Comparison of ENCODE assay signal across 8 mouse cellular contexts in the genomic region with DNA sequence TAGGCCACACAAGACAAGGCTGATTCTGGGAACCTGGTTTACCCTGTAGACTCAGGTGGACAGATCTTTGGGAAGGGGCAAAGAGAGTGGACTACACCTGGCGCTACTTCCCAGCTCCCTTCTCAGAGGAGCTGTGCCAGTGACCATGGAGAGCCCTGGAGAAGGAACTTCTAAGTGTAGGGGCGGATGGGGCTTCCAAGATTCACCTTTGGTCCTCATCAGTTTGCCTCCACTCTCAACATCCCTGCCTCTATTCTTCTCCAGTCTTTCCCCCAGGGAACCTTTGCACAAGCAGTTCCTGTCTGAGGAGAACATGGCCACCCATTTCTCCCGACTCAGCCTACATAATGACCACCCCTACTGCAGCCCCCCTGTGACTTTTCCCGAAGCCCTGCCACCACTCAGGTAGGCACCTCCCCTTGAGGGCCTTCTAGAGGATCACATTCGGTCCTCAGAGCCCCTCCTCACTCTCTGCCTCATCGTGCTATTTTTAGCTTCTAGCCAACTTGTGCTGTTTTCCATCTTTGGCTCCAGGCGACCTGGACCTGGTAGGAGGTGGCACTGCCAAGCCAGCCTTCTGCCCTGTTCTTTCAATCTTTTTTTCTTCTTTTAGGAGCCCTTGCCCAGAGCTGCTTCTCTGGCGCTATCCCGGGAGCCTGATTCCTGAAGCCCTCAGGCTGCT. TPM values are rescaled to one million over a fixed set of nuclear protein-coding genes. Genes with fewer than 3 reads are reported as not detected.
DNase-seq lines count a peak whose midpoint lies in the region; ATAC-seq and TF ChIP-seq lines count a peak whose summit lies in the region.

No protein-coding gene starts in this region.

- no peak for TF ChIP-seq RAD21 in MEL (IDR thresholded peaks at IDR 0.05; ENCODE audit: low read depth, low read length)

- H3K4me3 ChIP-seq in MEL (ENCODE audit: control insufficient read depth in 1 of 2, insufficient read depth in 1 of 2, low read depth in 2 of 2, low read length in 2 of 2), result peak overlapping the region; percentile 70 to 78
- H3K4me3 ChIP-seq in embryonic facial prominence, embryonic 15.5 days (replicated peaks), result peak overlapping the region; percentile 73
- peak overlapping the region; percentile 58 for H3K4me3 ChIP-seq in hindbrain, embryonic 13.5 days

- H3K27ac ChIP-seq in MEL (ENCODE audit: control insufficient read depth, low read depth, low read length), result no peak overlapping the region
- peak overlapping the region; percentile 86 for H3K27ac ChIP-seq in embryonic facial prominence, embryonic 15.5 days (replicated peaks)
- peak overlapping the region; percentile 90 for H3K27ac ChIP-seq in hindbrain, embryonic 13.5 days

- H3K36me3 ChIP-seq in MEL (ENCODE audit: control insufficient read depth in 1 of 2, insufficient read depth in 2 of 2, low read length in 2 of 2), result peaks cover 0 to 15% of the 10 kb centered on the region in 2 experiments; a peak in 2 of 4 replicates
- H3K36me3 ChIP-seq in embryonic facial prominence, embryonic 15.5 days, result peaks cover 12% of the 10 kb centered on the region
- peaks cover 13% of the 10 kb centered on the region for H3K36me3 ChIP-seq in hindbrain, embryonic 13.5 days

- 23% methylated on average over 9 of the region's 9 CpGs for WGBS in embryonic facial prominence, embryonic 15.5 days
- WGBS in hindbrain, embryonic 13.5 days, result 46% methylated on average over 9 of the region's 9 CpGs

- ATAC-seq in embryonic facial prominence, embryonic 15.5 days (ENCODE audit: insufficient number of reproducible peaks, low FRiP score, low TSS enrichment, low read depth), result no peak
- ATAC-seq in hindbrain, embryonic 13.5 days (ENCODE audit: low FRiP score), result no peak

- TF ChIP-seq POLR2A in MEL (IDR thresholded peaks at IDR 0.05; ENCODE audit: control insufficient read depth in 1 of 2, insufficient read depth in 1 of 2, low read depth in 1 of 2, low read length in 2 of 2, poor library complexity in 1 of 2), result no peak

- TF ChIP-seq EP300 in MEL (IDR thresholded peaks at IDR 0.05; ENCODE audit: low read depth in 1 of 2, low read length in 2 of 2), result no peak

- peak; percentile 46 for DNase-seq in adrenal gland, adult 2 months
- DNase-seq in adrenal gland, adult 8-10 months, result no peak
- DNase-seq in MEL (ENCODE audit: low read depth, low spot score), result no peak
- peak; percentile 10 for DNase-seq in lung, postnatal 36 days
- no peak for DNase-seq in spleen, postnatal 14 days (ENCODE audit: low spot score in 2 of 2)
- no peak for DNase-seq in right cerebral cortex, postnatal 36 days (ENCODE audit: low spot score in 2 of 2)

- H3K79me2 ChIP-seq in MEL (ENCODE audit: control insufficient read depth, insufficient read depth, low read length, poor library complexity), result peaks cover 15% of the 10 kb centered on the region

- peak overlapping the region; percentile 97 for H3K4me2 ChIP-seq in embryonic facial prominence, embryonic 15.5 days (replicated peaks)
- H3K4me2 ChIP-seq in hindbrain, embryonic 13.5 days, result peak overlapping the region; percentile 74

- H3K4me1 ChIP-seq in MEL (ENCODE audit: control insufficient read depth in 1 of 2, insufficient read depth in 2 of 2, low read length in 2 of 2), result peaks cover 0 to 17% of the 10 kb centered on the region in 2 experiments
- H3K4me1 ChIP-seq in embryonic facial prominence, embryonic 15.5 days, result peaks cover 46% of the 10 kb centered on the region
- H3K4me1 ChIP-seq in hindbrain, embryonic 13.5 days (replicated peaks), result peaks cover 52% of the 10 kb centered on the region

- no peaks in the 10 kb centered on the region for H3K9me3 ChIP-seq in MEL (replicated peaks; ENCODE audit: insufficient read depth, low read length)
- no peaks in the 10 kb centered on the region for H3K9me3 ChIP-seq in embryonic facial prominence, embryonic 15.5 days (replicated peaks)
- no peaks in the 10 kb centered on the region for H3K9me3 ChIP-seq in hindbrain, embryonic 13.5 days

- no peaks in the 10 kb centered on the region for H3K27me3 ChIP-seq in MEL (ENCODE audit: control insufficient read depth in 1 of 2, insufficient read depth in 2 of 2, low read length in 2 of 2)
- peaks cover 13% of the 10 kb centered on the region for H3K27me3 ChIP-seq in embryonic facial prominence, embryonic 15.5 days
- peaks cover 49% of the 10 kb centered on the region for H3K27me3 ChIP-seq in hindbrain, embryonic 13.5 days

- no peak for TF ChIP-seq CTCF in MEL (IDR thresholded peaks at IDR 0.05 in 2 of 3, conservative IDR thresholded peaks at IDR 0.05 in 1 of 3; ENCODE audit: control insufficient read depth in 1 of 3, insufficient read depth in 1 of 3, low read depth in 2 of 3, low read length in 3 of 3, poor library complexity in 1 of 3, severe bottlenecking in 1 of 3)

- peak overlapping the region; percentile 52 for H3K9ac ChIP-seq in MEL (ENCODE audit: control insufficient read depth, low read depth, low read length, poor library complexity, severe bottlenecking)
- H3K9ac ChIP-seq in embryonic facial prominence, embryonic 15.5 days, result peak overlapping the region; percentile 59
- peak overlapping the region; percentile 79 for H3K9ac ChIP-seq in hindbrain, embryonic 13.5 days

TF ChIP-seq in MEL, 35 proteins besides CTCF, POLR2A, EP300 and RAD21 (continues in another document):
- no peak for TF ChIP-seq ELF1 (IDR thresholded peaks at IDR 0.05; ENCODE audit: low read depth, low read length)
- TF ChIP-seq TCF12 (IDR thresholded peaks at IDR 0.05; ENCODE audit: low read depth, low read length), result no peak
- TF ChIP-seq ZNF384 (IDR thresholded peaks at IDR 0.05; ENCODE audit: low read depth, low read length), result no peak
- no peak for TF ChIP-seq KAT2A (conservative IDR thresholded peaks at IDR 0.05; ENCODE audit: low read depth, low read length)
- TF ChIP-seq CHD2 (IDR thresholded peaks at IDR 0.05; ENCODE audit: low read length), result no peak
- TF ChIP-seq NRF1 (IDR thresholded peaks at IDR 0.05; ENCODE audit: insufficient read depth, low read depth, low read length, poor library complexity, severe bottlenecking), result no peak
- no peak for TF ChIP-seq SMC3 (IDR thresholded peaks at IDR 0.05; ENCODE audit: low read depth, low read length)
- TF ChIP-seq CHD1 (IDR thresholded peaks at IDR 0.05; ENCODE audit: low read depth, low read length), result no peak
- no peak for TF ChIP-seq ZC3H11A (IDR thresholded peaks at IDR 0.05; ENCODE audit: low read depth, low read length)
- TF ChIP-seq NELFE (IDR thresholded peaks at IDR 0.05; ENCODE audit: low read depth, low read length), result no peak
- no peak for TF ChIP-seq GABPA (IDR thresholded peaks at IDR 0.05; ENCODE audit: low read depth, low read length)

RNA-seq across cellular contexts. Expression of gene Thoc6, which starts 0.7 kb away (rescaled TPM):
- total RNA-seq in adrenal gland, adult 2 months (2021), result 10 to 100 TPM; 19.5 to 36.7 TPM
- 28.1 and 30.6 TPM in 2 replicates for polyA plus RNA-seq in adrenal gland, adult 2 months (2012; rRNA removed)
- total RNA-seq in adrenal gland, adult 8-10 months (2022), result 10 to 100 TPM; 24.7 to 28.3 (median 26.7) TPM
- 26.4 and 36.9 TPM in 2 replicates for total RNA-seq in MEL (2012; rRNA removed)
- polyA plus RNA-seq in MEL (2012; ENCODE audit: insufficient read depth in 1 of 2, insufficient read length in 2 of 2, low read depth in 1 of 2, low replicate concordance in 2 of 2, missing spikeins in 1 of 2), result 10 to 100 TPM in 1 of 2 experiments, not detected in 1; 62.9 TPM
- polyA plus RNA-seq in embryonic facial prominence, embryonic 15.5 days (2015; fragmentation: Nextera tagmentation; extraction: Ambion mirVana), result 42.2 and 42.9 TPM in 2 replicates
- 47.2 and 50.2 TPM in 2 replicates for polyA plus RNA-seq in hindbrain, embryonic 13.5 days (2015; fragmentation: Nextera tagmentation; extraction: Ambion mirVana)

RNA-seq across cellular contexts. Expression of gene Hcfc1r1, which starts 1.0 kb away (rescaled TPM):
- total RNA-seq in adrenal gland, adult 2 months (2021), result 100 to 1,000 TPM; 170 to 228 TPM
- 747 and 838 TPM in 2 replicates for polyA plus RNA-seq in adrenal gland, adult 2 months (2012; rRNA removed)
- total RNA-seq in adrenal gland, adult 8-10 months (2022), result 100 to 1,000 TPM; 136 to 169 (median 147) TPM
- total RNA-seq in MEL (2012; rRNA removed), result 11.0 and 15.6 TPM in 2 replicates
- polyA plus RNA-seq in MEL (2012; ENCODE audit: insufficient read depth in 1 of 2, insufficient read length in 2 of 2, low read depth in 1 of 2, low replicate concordance in 2 of 2, missing spikeins in 1 of 2), result 10 to 100 TPM in 1 of 2 experiments, not detected in 1; 81.6 TPM
- polyA plus RNA-seq in embryonic facial prominence, embryonic 15.5 days (2015; fragmentation: Nextera tagmentation; extraction: Ambion mirVana), result 95.7 and 102 TPM in 2 replicates
- polyA plus RNA-seq in hindbrain, embryonic 13.5 days (2015; fragmentation: Nextera tagmentation; extraction: Ambion mirVana), result 108 and 109 TPM in 2 replicates

RNA-seq across cellular contexts. Expression of gene Tnfrsf12a, which starts 2.9 kb away (rescaled TPM):
- total RNA-seq in adrenal gland, adult 2 months (2021), result 100 to 1,000 TPM; 147 to 270 TPM
- 83.4 and 96.8 TPM in 2 replicates for polyA plus RNA-seq in adrenal gland, adult 2 months (2012; rRNA removed)
- total RNA-seq in adrenal gland, adult 8-10 months (2022), result 100 to 1,000 TPM; 156 to 243 (median 195) TPM
- 15.4 and 18.8 TPM in 2 replicates for total RNA-seq in MEL (2012; rRNA removed)
- 10 to 100 TPM in 1 of 2 experiments, not detected in 1; 14.7 TPM for polyA plus RNA-seq in MEL (2012; ENCODE audit: insufficient read depth in 1 of 2, insufficient read length in 2 of 2, low read depth in 1 of 2, low replicate concordance in 2 of 2, missing spikeins in 1 of 2)
- polyA plus RNA-seq in embryonic facial prominence, embryonic 15.5 days (2015; fragmentation: Nextera tagmentation; extraction: Ambion mirVana), result 29.5 and 33.2 TPM in 2 replicates
- 2.7 and 3.4 TPM in 2 replicates for polyA plus RNA-seq in hindbrain, embryonic 13.5 days (2015; fragmentation: Nextera tagmentation; extraction: Ambion mirVana)

RNA-seq across cellular contexts. Expression of gene Cldn6, which starts 4.6 kb away (rescaled TPM):
- not detected for total RNA-seq in adrenal gland, adult 2 months (2021)
- not detected in 2 replicates for polyA plus RNA-seq in adrenal gland, adult 2 months (2012; rRNA removed)
- not detected for total RNA-seq in adrenal gland, adult 8-10 months (2022)
- not detected in 2 replicates for total RNA-seq in MEL (2012; rRNA removed)
- polyA plus RNA-seq in MEL (2012; ENCODE audit: insufficient read depth in 1 of 2, insufficient read length in 2 of 2, low read depth in 1 of 2, low replicate concordance in 2 of 2, missing spikeins in 1 of 2), result not detected
- 19.8 and 20.2 TPM in 2 replicates for polyA plus RNA-seq in embryonic facial prominence, embryonic 15.5 days (2015; fragmentation: Nextera tagmentation; extraction: Ambion mirVana)
- polyA plus RNA-seq in hindbrain, embryonic 13.5 days (2015; fragmentation: Nextera tagmentation; extraction: Ambion mirVana), result 0.61 and 0.85 TPM in 2 replicates

RNA-seq across cellular contexts. Expression of gene Cldn9, which starts 9.4 kb away (rescaled TPM):
- total RNA-seq in adrenal gland, adult 2 months (2021), result under 1 TPM in 1 of 2 experiments, not detected in 1; 0.21 TPM
- 0.09 and 0.13 TPM in 2 replicates for polyA plus RNA-seq in adrenal gland, adult 2 months (2012; rRNA removed)
- total RNA-seq in adrenal gland, adult 8-10 months (2022), result under 1 TPM in 2 of 4 experiments, not detected in 2; 0.17 to 0.38 TPM
- 0.19 and 0.26 TPM in 2 replicates for total RNA-seq in MEL (2012; rRNA removed)
- under 1 TPM in 1 of 2 experiments, not detected in 1; 0.18 TPM for polyA plus RNA-seq in MEL (2012; ENCODE audit: insufficient read depth in 1 of 2, insufficient read length in 2 of 2, low read depth in 1 of 2, low replicate concordance in 2 of 2, missing spikeins in 1 of 2)
- 13.8 and 18.3 TPM in 2 replicates for polyA plus RNA-seq in embryonic facial prominence, embryonic 15.5 days (2015; fragmentation: Nextera tagmentation; extraction: Ambion mirVana)
- polyA plus RNA-seq in hindbrain, embryonic 13.5 days (2015; fragmentation: Nextera tagmentation; extraction: Ambion mirVana), result 1.4 and 2.5 TPM in 2 replicates

Comparison
In these comparisons a context has a peak if more than half of its experiments do, and no peak if none do; other contexts are left out.
1. DNase-seq: peak in adrenal gland, adult 2 months (single experiment) and lung, postnatal 36 days (single experiment); none in adrenal gland, adult 8-10 months (single experiment), MEL (single experiment), spleen, postnatal 14 days (0 of 2) and right cerebral cortex, postnatal 36 days (0 of 2).
2. Peak in every context shown above with its lines, with median percentiles within 50 percentile points of each other: H3K4me3 ChIP-seq and H3K9ac ChIP-seq.